Mouse (Mus musculus) CH12.LX (cell line): ENCODE measurements around the gene Kcnd1. TPM values are rescaled to one million over a fixed set of nuclear protein-coding genes. Genes with fewer than 3 reads are reported as not detected.
"Not testable (repeated sequence)": the region's sequence is repeated elsewhere in the genome, so short reads cannot be mapped to it uniquely, and the experiment has no call there.

ENCODE experiments used
- DNase-seq: peaks from one replicate; pipeline ENCODE4 v3.0.0-alpha.2; 2013; ENCODE audit errors: extremely low read depth
- H3K27ac ChIP-seq: 2 replicates; pipeline ENCODE4 v1.5.1; 2012; ENCODE audit warnings: low read depth, mild to moderate bottlenecking, control low read depth, moderate library complexity; ENCODE audit not compliant: insufficient read depth
- H3K27me3 ChIP-seq: replicated peaks from 2 replicates; pipeline ENCODE3; 2012; ENCODE audit warnings: inconsistent platforms
- H3K36me3 ChIP-seq, 2 experiments: replicated peaks in 1 of 2; 2 replicates each; pipeline versions ENCODE3 to v1.6.1; 2012; ENCODE audit warnings: inconsistent platforms in 1 of 2, low read length in 1 of 2, mild to moderate bottlenecking in 1 of 2, mixed read lengths in 1 of 2, moderate library complexity in 1 of 2; ENCODE audit not compliant: control insufficient read depth in 1 of 2, insufficient read depth in 1 of 2
- H3K4me1 ChIP-seq, 2 experiments: 2 replicates each; pipeline ENCODE4 v1.6.1; 2012; ENCODE audit warnings: inconsistent platforms in 1 of 2, moderate library complexity in 1 of 2; ENCODE audit not compliant: insufficient read depth in 2 of 2, control insufficient read depth in 1 of 2
- H3K4me2 ChIP-seq: 2 replicates; pipeline ENCODE4 v1.6.1; 2012; ENCODE audit warnings: low read depth, mild to moderate bottlenecking, control low read depth; ENCODE audit not compliant: poor library complexity, insufficient read depth, severe bottlenecking
- H3K4me3 ChIP-seq, 3 experiments: fragments of 150-350 bp in 1 of 3; sonication (generic) in 1 of 3; replicated peaks in 1 of 3; 2 replicates each; pipeline versions ENCODE3 to v1.5.1; 2011 to 2012; ENCODE audit warnings: low read depth in 2 of 3, low read length in 2 of 3, mild to moderate bottlenecking in 2 of 3, moderate library complexity in 2 of 3, control low read depth in 1 of 3, improper control_type of control experiment in 1 of 3, inconsistent platforms in 1 of 3, mixed read lengths in 1 of 3; ENCODE audit not compliant: poor library complexity in 1 of 3
- H3K79me2 ChIP-seq: replicated peaks from 2 replicates; pipeline ENCODE4 v1.6.1; 2012; ENCODE audit warnings: mild to moderate bottlenecking, moderate library complexity; ENCODE audit not compliant: control insufficient read depth, poor library complexity, insufficient read depth, severe bottlenecking; ENCODE audit errors: extremely low read depth
- H3K9ac ChIP-seq: 2 replicates; pipeline ENCODE4 v1.6.1; 2012; ENCODE audit warnings: low read depth, mild to moderate bottlenecking, control low read depth, moderate library complexity; ENCODE audit not compliant: insufficient read depth
- H3K9me3 ChIP-seq: replicated peaks from 2 replicates; pipeline ENCODE3; 2012; ENCODE audit warnings: low read length, inconsistent platforms, mixed read lengths
- BHLHE40 ChIP-seq: IDR thresholded peaks from 2 replicates; pipeline ENCODE4 v1.6.1; 2011; ENCODE audit warnings: mild to moderate bottlenecking, low read depth, low read length, improper control_type of control experiment
- CTCF ChIP-seq, 2 experiments: IDR thresholded peaks in 1 of 2; conservative IDR thresholded peaks in 1 of 2; 2 replicates each; pipeline ENCODE4 v1.5.1; 2011 to 2012; ENCODE audit warnings: low read depth in 2 of 2, low read length in 2 of 2, improper control_type of control experiment in 1 of 2, inconsistent platforms in 1 of 2, mild to moderate bottlenecking in 1 of 2, moderate library complexity in 1 of 2
- ELF1 ChIP-seq: IDR thresholded peaks from 2 replicates; pipeline ENCODE4 v1.6.1; 2014; ENCODE audit warnings: low read depth, mild to moderate bottlenecking, inconsistent platforms, low read length, improper control_type of control experiment
- EP300 ChIP-seq: IDR thresholded peaks from 2 replicates; pipeline ENCODE4 v1.6.1; 2011; ENCODE audit warnings: low read length, improper control_type of control experiment
- GABPA ChIP-seq: IDR thresholded peaks from 2 replicates; pipeline ENCODE4 v1.6.1; 2012; ENCODE audit warnings: low read depth, low read length, improper control_type of control experiment, inconsistent platforms; ENCODE audit not compliant: insufficient replicate concordance
- JUND ChIP-seq: conservative IDR thresholded peaks from 2 replicates; pipeline ENCODE4 v1.6.1; 2011; ENCODE audit warnings: low read depth, low read length, improper control_type of control experiment
- MXI1 ChIP-seq: IDR thresholded peaks from 2 replicates; pipeline ENCODE4 v1.6.1; 2011; ENCODE audit warnings: mild to moderate bottlenecking, low read depth, low read length, improper control_type of control experiment
- NRF1 ChIP-seq: IDR thresholded peaks from 2 replicates; pipeline ENCODE4 v1.6.1; 2014; ENCODE audit warnings: low read depth, mild to moderate bottlenecking, inconsistent platforms, low read length, improper control_type of control experiment, moderate library complexity
- PAX5 ChIP-seq: IDR thresholded peaks from 2 replicates; pipeline ENCODE4 v1.6.1; 2012; ENCODE audit warnings: low read length, inconsistent platforms, mixed read lengths
- POLR2AphosphoS2 ChIP-seq: IDR thresholded peaks from 2 replicates; pipeline ENCODE4 v1.6.1; 2011; ENCODE audit warnings: low read depth, low read length, improper control_type of control experiment
- RCOR1 ChIP-seq: conservative IDR thresholded peaks from 2 replicates; pipeline ENCODE4 v1.6.1; 2012; ENCODE audit warnings: low read depth, mild to moderate bottlenecking, inconsistent platforms, low read length, improper control_type of control experiment
- SIN3A ChIP-seq: IDR thresholded peaks from 2 replicates; pipeline ENCODE4 v1.6.1; 2012; ENCODE audit warnings: low read length, improper control_type of control experiment, inconsistent platforms
- SMC3 ChIP-seq: IDR thresholded peaks from 2 replicates; pipeline ENCODE4 v1.6.1; 2011; ENCODE audit warnings: low read depth, low read length, improper control_type of control experiment
- TBP ChIP-seq: conservative IDR thresholded peaks from 2 replicates; pipeline ENCODE4 v1.6.1; 2011; ENCODE audit warnings: low read depth, low read length, improper control_type of control experiment
- UBTF ChIP-seq: IDR thresholded peaks from 2 replicates; pipeline ENCODE4 v1.6.1; 2012; ENCODE audit warnings: low read depth, mild to moderate bottlenecking, inconsistent platforms, low read length, improper control_type of control experiment, moderate library complexity
- USF2 ChIP-seq: conservative IDR thresholded peaks from 2 replicates; pipeline ENCODE4 v1.6.1; 2011; ENCODE audit warnings: low read depth, low read length, improper control_type of control experiment
- ZC3H11A ChIP-seq: IDR thresholded peaks from 2 replicates; pipeline ENCODE4 v1.6.1; 2012; ENCODE audit warnings: low read depth, mild to moderate bottlenecking, inconsistent platforms, low read length, improper control_type of control experiment
- dilution Hi-C: fragments of 300-500 bp; cut with MboI; formaldehyde crosslinking; loops from 2 replicates; pipeline ENCODE4 v1.14.3; 2020; ENCODE audit warnings: low sequenced_read_pairs; ENCODE audit not compliant: extremely low pct_unique_long_range_greater_than_20kb, extremely low pct_ligation_motif_present
- in situ Hi-C: fragments of 300-500 bp; cut with MboI; formaldehyde crosslinking; loops from 3 replicates; pipeline ENCODE4 v1.14.3; 2019; ENCODE audit warnings: low sequenced_read_pairs, low pct_ligation_motif_present, low pct_unique_long_range_greater_than_20kb, mixed read lengths
- polyA plus RNA-seq: library from polyadenylated mRNA; unstranded; fragments of >175 nt; gene quantifications from 2 replicates; pipeline ENCODE4 v1.2.1, GENCODE M21; 2012; ENCODE audit warnings: low read depth; ENCODE audit not compliant: insufficient read length
- total RNA-seq, 2 experiments: library from RNA; depleted of rRNA; stranded (reverse); fragments of 300-350 nt in 1 of 2; fragments of >200 nt in 1 of 2; gene quantifications; 2 replicates each; pipeline ENCODE4 v1.2.3; 2012 to 2014

The Kcnd1 gene
- total and polyA plus RNA-seq, 3 experiments = 0.51 to 3.4 (median 0.63) TPM

DNA sequence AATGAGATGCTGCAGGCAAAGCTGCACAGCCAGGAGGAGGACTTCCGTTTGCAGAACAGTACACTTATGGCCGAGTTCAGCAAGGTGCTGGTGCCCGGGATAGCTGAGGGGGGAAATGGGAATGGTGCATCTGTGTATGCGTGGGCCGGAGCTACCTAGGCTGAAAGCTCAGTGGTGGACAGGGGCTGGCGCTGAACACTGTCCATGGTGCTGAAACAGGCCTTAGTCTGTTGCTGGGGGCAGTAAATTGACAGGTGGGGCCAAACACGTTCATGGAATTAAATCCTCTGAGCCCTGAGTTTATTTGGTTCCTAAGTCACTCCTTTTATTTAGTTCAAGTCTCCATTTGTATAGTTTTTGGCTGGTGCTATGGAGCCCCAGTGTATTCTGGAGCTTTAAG, 27.1 kb upstream of the Kcnd1 start:
- no peak overlapping the region for H3K4me2 ChIP-seq
- no peak overlapping the region for H3K9ac ChIP-seq
- H3K36me3 ChIP-seq = peaks cover 30 to 53% of the 10 kb centered on the region in 2 experiments
- dilution Hi-C loops = no loop called here
- DNase-seq = no peak
- H3K9me3 ChIP-seq = no peaks in the 10 kb centered on the region
- no peak for TF ChIP-seq EP300
- no peak for TF ChIP-seq ELF1
- no peak for TF ChIP-seq TBP
- TF ChIP-seq UBTF = no peak
- TF ChIP-seq NRF1 = no peak
- TF ChIP-seq USF2 = no peak
- TF ChIP-seq POLR2AphosphoS2 = no peak
- no peak for TF ChIP-seq GABPA
- no peak for TF ChIP-seq SIN3A
- TF ChIP-seq PAX5 = no peak
- H3K27ac ChIP-seq = no peak overlapping the region
- no peaks in the 10 kb centered on the region for H3K27me3 ChIP-seq
- H3K4me1 ChIP-seq = peaks cover 0 to 18% of the 10 kb centered on the region in 2 experiments; a peak in 2 of 4 replicates
- peaks cover 5% of the 10 kb centered on the region; the same call in 1 of the 2 replicates for H3K79me2 ChIP-seq
- in situ Hi-C loops = no loop called here
- H3K4me3 ChIP-seq = no peak overlapping the region

DNA sequence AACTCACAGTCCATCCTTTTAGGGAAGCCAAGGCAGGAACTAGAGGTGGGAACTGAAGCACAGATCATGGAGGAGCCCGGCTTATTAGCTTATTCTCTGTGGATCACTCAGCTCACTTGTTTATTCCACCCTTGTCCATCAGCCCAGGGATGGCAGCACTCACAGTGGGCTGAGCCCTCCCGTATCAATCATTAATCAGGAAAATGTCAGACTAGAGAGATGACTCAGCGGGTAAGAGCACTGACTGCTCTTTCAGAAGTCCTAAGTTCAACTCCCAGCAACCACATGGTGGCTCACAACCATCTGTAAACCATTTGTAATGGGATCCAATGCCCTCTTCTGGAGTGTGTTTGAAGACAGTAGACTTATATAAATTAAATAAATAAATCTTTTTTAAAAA, 24.8 kb upstream of the Kcnd1 start:
- no peak overlapping the region for H3K4me2 ChIP-seq
- no peak for DNase-seq
- H3K36me3 ChIP-seq = peaks cover 43 to 70% of the 10 kb centered on the region in 2 experiments
- in situ Hi-C loops (no loop called here), dilution Hi-C loops (no loop called here)
- H3K27ac ChIP-seq = no peak overlapping the region
- H3K4me3 ChIP-seq = no peak overlapping the region
- no peak overlapping the region for H3K9ac ChIP-seq
- H3K79me2 ChIP-seq = no peaks in the 10 kb centered on the region
- no peaks in the 10 kb centered on the region for H3K9me3 ChIP-seq
- H3K4me1 ChIP-seq = peaks cover 0 to under 1% of the 10 kb centered on the region in 2 experiments; a peak in 1 of 4 replicates
- TF ChIP-seq CTCF (conservative IDR thresholded peaks at IDR 0.05 in 1 of 2, IDR thresholded peaks at IDR 0.05 in 1 of 2; ENCODE audit: low read depth in 2 of 2, low read length in 2 of 2) = no peak
- TF ChIP-seq RCOR1 = no peak
- no peak for TF ChIP-seq BHLHE40
- no peak for TF ChIP-seq USF2
- TF ChIP-seq SMC3 = no peak
- TF ChIP-seq ZC3H11A = no peak
- TF ChIP-seq MXI1 = no peak
- no peak for TF ChIP-seq JUND
- TF ChIP-seq PAX5 = no peak
- H3K27me3 ChIP-seq = no peaks in the 10 kb centered on the region

DNA sequence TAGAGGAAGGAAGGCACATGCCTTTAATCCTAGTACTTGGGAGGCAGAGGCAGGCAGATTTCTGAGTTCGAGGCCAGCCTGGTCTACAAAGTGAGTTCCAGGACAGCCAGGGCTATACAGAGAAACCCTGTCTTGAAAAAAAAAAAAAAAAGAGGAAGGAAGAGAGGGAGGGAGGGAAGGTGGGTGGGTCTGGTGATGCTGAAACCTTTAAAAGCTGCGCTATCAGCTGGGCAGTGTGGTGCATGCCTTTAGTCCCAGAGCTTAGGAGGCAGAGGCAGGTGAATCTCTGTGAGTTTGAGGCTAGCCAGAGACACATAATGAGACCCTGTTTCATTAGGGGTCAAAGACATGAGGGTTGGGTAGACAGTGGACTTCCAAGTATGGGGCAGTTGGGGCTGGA, 19.9 kb upstream of the Kcnd1 start:
- H3K9me3 ChIP-seq, H3K4me1 ChIP-seq, H3K9ac ChIP-seq, dilution Hi-C loops, H3K4me3 ChIP-seq, H3K27me3 ChIP-seq, H3K79me2 ChIP-seq, DNase-seq, H3K27ac ChIP-seq, H3K4me2 ChIP-seq, in situ Hi-C loops: not testable (repeated sequence)
- H3K36me3 ChIP-seq = peaks cover 50 to 77% of the 10 kb centered on the region in 2 experiments
